Mouse (Mus musculus) heart, embryonic 11.5 days (tissue): ENCODE measurements around the gene Krt73. TPM values are rescaled to one million over a fixed set of nuclear protein-coding genes. Genes with fewer than 3 reads are reported as not detected.

ENCODE experiments used
- ATAC-seq: fragments of 200-750 bp; cut with Nextera tagmentation; replicated peaks from 2 replicates; pipeline ENCODE4 v1.8.0; 2017; ENCODE audit warnings: moderate library complexity; ENCODE audit not compliant: insufficient number of reproducible peaks, low FRiP score, low TSS enrichment
- H3K27ac ChIP-seq: fragments of 300-500 bp; sonication (generic); 2 replicates; pipeline ENCODE4 v1.5.1; 2014; ENCODE audit warnings: mild to moderate bottlenecking, low read depth, low read length
- H3K27me3 ChIP-seq: fragments of 300-500 bp; sonication (generic); 2 replicates; pipeline ENCODE4 v1.6.1; 2014; ENCODE audit warnings: mild to moderate bottlenecking, low read length, mixed read lengths; ENCODE audit not compliant: control insufficient read depth, insufficient read depth
- H3K36me3 ChIP-seq: fragments of 300-500 bp; sonication (generic); 2 replicates; pipeline ENCODE4 v1.6.1; 2014; ENCODE audit warnings: mild to moderate bottlenecking, low read length, moderate library complexity, mixed read lengths; ENCODE audit not compliant: control insufficient read depth, insufficient read depth
- H3K4me1 ChIP-seq: fragments of 300-500 bp; sonication (generic); 2 replicates; pipeline ENCODE4 v1.6.1; 2014; ENCODE audit warnings: low read length; ENCODE audit not compliant: control insufficient read depth, insufficient read depth
- H3K4me2 ChIP-seq: fragments of 300-500 bp; sonication (generic); 2 replicates; pipeline ENCODE4 v1.6.1; 2014; ENCODE audit warnings: mild to moderate bottlenecking, moderate library complexity
- H3K4me3 ChIP-seq: fragments of 300-500 bp; sonication (generic); 2 replicates; pipeline ENCODE4 v1.5.1; 2014; ENCODE audit warnings: low read depth, low read length
- H3K9ac ChIP-seq: fragments of 300-500 bp; sonication (generic); 2 replicates; pipeline ENCODE4 v1.6.1; 2014; ENCODE audit warnings: mild to moderate bottlenecking, low read depth, low read length, moderate library complexity
- H3K9me3 ChIP-seq: fragments of 300-500 bp; sonication (generic); replicated peaks from 2 replicates; pipeline ENCODE4 v1.6.1; 2016; ENCODE audit warnings: low read length; ENCODE audit not compliant: control insufficient read depth
- WGBS: fragments of 180-500 bp; shearing (Covaris S2); extraction: QIAGEN DNeasy Blood & Tissue Kit; methylation state at CpG from one replicate; pipeline ENCODE4 v1.1.7; 2014; ENCODE audit not compliant: insufficient replicate concordance; 5-methylcytosine and 5-hydroxymethylcytosine counted together
- polyA plus RNA-seq: library from polyadenylated mRNA; unstranded; fragments of >200 nt; fragmentation: Nextera tagmentation; extraction: Ambion mirVana; gene quantifications from 2 replicates; pipeline ENCODE4 v1.2.1, GENCODE M21; 2014

The Krt73 gene
- polyA plus RNA-seq, 1 experiment from 2014 or later = not detected

DNA sequence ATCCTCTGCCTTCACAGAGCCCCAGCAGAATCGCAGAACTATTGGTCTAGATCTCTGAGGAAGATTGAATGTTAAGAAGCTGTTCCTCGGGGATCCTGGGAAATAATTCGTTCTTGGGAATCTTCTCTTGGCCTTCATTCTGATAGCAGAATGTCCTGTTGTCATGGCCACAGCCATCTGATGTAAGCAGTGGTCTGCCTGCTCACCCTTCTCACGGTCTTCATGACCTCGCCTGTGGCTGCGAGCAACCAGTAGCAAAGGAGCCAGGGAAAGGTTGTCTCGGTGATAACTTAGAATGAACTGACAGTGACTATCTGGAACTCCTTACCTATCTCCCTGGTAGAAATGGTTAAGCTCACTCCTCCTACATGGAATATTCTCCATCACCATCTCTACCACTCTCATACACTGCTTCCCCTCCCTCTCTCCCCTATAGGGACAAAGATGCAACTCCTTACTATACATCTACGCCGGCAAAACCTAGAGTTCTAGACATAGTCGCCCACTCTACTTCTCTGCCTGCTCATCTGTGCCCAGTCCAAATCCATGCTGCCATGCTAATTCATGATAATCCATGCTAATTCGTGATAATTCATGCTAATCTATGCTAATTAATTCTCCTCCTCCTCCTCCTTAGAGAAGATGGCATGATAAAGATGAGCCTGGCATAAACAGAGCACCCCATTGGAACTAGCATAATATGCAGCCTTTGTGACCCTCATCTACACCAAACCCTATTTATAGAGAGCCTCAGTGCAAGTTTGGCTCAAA is 1.1 kb upstream of the Krt73 start:
- Histone ChIP-seq H3K9me3 (no peaks in the 10 kb centered on the region), H3K27ac (no peak overlapping the region), H3K36me3 (no peaks in the 10 kb centered on the region), H3K4me1 (no peaks in the 10 kb centered on the region), H3K27me3 (peaks cover 20% of the 10 kb centered on the region), H3K4me3 (no peak overlapping the region), H3K9ac (no peak overlapping the region), H3K4me2 (no peak overlapping the region)
- ATAC-seq = no peak
- 75% methylated on average over 11 of the region's 11 CpGs for WGBS

DNA sequence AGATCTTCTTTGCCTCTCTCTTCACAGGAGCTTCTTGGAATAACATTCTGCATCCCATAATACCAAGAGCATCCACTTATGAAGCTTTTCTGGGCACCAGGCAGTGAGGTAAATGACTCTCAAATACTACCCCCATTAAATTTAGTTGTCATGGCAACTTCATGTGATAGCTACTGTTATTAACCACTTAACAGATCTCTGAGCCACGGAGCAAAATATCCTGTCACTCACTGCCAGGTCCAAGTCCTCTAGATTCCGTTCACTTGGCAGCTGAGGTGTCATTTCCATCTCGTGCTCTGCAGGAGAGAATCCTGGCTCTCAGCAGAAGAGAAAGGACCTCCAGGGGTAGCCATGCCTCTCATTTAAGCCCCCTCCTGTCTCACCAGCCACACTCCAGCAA is 11.3 kb downstream of the Krt73 start:
- Histone ChIP-seq H3K9me3 (no peaks in the 10 kb centered on the region), H3K9ac (no peak overlapping the region), H3K27me3 (peaks cover 12% of the 10 kb centered on the region), H3K4me1 (no peaks in the 10 kb centered on the region), H3K4me2 (no peak overlapping the region), H3K27ac (no peak overlapping the region), H3K4me3 (no peak overlapping the region), H3K36me3 (no peaks in the 10 kb centered on the region)
- WGBS = 20% methylated on average over 3 of the region's 3 CpGs
- no peak for ATAC-seq

DNA sequence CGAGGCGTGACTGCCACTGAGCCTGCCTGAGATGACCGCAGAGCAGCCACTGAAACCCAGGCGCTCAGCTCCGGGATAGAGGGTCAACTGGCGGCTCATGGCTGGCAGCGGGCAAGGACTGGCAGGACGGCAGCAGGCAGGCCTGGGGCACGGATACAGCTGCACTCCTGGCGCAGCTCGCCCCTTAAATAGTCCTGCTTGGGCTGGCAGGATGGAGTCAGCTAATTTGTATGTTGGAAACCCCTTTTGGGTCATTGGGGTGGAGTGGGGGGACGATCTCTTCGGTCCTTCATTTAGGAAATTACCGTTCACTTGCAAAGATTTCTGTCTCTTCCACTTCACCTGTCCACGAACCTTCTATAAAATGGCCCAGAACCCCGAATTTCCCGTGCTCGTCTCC is 15.8 kb downstream of the Krt73 start, which contains the start of gene Krt72:
TSS of gene Krt72 (minus strand) at position 101 of the 400 bp plus-strand sequence.
- no peak within 1 kb of the TSS for H3K27ac ChIP-seq
- no peaks in the 10 kb centered on the region for H3K36me3 ChIP-seq
- H3K4me2 ChIP-seq = no peak within 1 kb of the TSS
- no peak within 1 kb of the TSS for H3K4me3 ChIP-seq
- no peaks in the 10 kb centered on the region for H3K9me3 ChIP-seq
- H3K27me3 ChIP-seq = peaks cover 12% of the 10 kb centered on the region
- H3K4me1 ChIP-seq = no peaks in the 10 kb centered on the region
- no peak within 1 kb of the TSS for H3K9ac ChIP-seq
- ATAC-seq = no peak
- 76% methylated on average over 18 of the region's 18 CpGs for WGBS

DNA sequence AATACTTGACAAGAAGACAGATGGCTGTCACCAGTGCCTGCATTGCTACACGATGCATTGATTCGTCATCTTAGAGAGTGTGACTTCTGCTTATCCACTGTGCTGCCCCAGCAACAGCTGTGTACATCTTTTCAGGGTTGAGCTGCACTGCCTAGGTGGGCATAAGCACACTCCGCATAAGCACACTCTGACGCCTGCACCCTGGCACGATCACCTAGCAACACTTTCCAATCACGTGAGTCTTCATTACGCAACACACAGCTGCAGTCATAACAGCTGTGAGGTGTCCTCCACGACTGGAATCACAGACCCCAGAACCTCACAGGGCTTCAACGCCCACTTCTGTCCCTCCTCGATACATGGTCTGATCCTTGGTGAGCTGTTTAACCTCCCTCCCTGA is 28.7 kb downstream of the Krt73 start:
- Histone ChIP-seq H3K4me2 (no peak overlapping the region), H3K36me3 (no peaks in the 10 kb centered on the region), H3K4me3 (no peak overlapping the region), H3K27me3 (peaks cover 22% of the 10 kb centered on the region), H3K4me1 (no peaks in the 10 kb centered on the region), H3K27ac (no peak overlapping the region), H3K9ac (no peak overlapping the region), H3K9me3 (no peaks in the 10 kb centered on the region)
- WGBS = 78% methylated on average over 10 of the region's 10 CpGs
- no peak for ATAC-seq

DNA sequence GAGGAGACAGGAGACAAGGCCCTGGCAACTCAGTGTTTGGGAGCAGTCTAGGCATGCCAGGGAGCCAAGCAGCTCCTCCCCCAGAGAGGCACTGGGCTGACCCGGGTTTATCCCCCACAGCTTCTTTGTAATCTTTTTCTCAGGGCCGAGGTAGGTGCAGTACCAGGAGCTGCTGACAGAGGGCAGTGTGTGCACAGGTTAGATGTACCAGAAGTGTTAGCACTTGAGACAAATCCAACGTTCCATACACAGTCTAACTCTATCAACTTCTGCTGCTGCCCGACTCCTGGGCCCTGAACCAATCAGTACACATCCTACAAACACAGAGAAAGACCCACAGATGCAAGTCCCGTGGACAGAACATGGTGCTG is 29.4 kb downstream of the Krt73 start:
- 6% methylated on average over 5 of the region's 5 CpGs for WGBS
- Histone ChIP-seq H3K4me1 (no peaks in the 10 kb centered on the region), H3K36me3 (no peaks in the 10 kb centered on the region), H3K4me3 (no peak overlapping the region), H3K9me3 (no peaks in the 10 kb centered on the region), H3K4me2 (no peak overlapping the region), H3K27me3 (peaks cover 22% of the 10 kb centered on the region), H3K9ac (no peak overlapping the region), H3K27ac (no peak overlapping the region)
- peak; percentile 65; the same call in 1 of the 2 replicates for ATAC-seq

DNA sequence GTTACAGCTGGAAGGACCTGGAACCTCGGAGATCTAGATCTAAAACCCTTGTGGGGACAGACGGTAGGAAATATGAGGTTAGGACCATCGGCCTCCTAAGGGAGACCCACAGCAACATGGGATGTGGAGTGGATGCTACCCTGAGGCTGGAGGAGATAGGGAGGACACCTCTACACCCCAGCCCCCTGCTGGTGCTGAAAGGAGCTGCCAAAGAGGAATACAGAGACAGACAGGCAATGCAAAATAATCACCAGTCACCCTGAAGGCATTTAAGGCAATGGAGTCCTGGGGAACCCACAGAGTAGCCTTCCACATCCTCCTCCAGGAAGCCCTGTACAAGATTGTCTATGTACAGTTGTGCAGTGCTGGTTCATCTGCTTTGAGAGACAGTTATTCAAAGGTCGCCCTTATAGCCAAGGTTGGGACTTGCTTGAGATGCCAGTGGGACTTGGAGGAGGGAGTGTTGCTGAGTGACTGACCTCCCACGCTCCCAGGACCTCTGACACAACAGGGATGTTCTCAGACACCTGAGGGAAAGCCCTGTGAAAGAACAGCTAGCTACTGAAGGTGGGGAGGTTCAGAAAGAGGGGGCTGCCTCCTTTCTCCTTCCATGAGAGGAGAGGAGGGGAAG is 30.0 kb downstream of the Krt73 start:
- 63% methylated on average over 5 of the region's 5 CpGs for WGBS
- no peak overlapping the region for H3K27ac ChIP-seq
- no peak for ATAC-seq
- H3K36me3 ChIP-seq = no peaks in the 10 kb centered on the region
- no peaks in the 10 kb centered on the region for H3K9me3 ChIP-seq
- H3K9ac ChIP-seq = no peak overlapping the region
- H3K4me1 ChIP-seq = no peaks in the 10 kb centered on the region
- no peak overlapping the region for H3K4me3 ChIP-seq
- H3K4me2 ChIP-seq = no peak overlapping the region
- H3K27me3 ChIP-seq = peaks cover 25% of the 10 kb centered on the region

DNA sequence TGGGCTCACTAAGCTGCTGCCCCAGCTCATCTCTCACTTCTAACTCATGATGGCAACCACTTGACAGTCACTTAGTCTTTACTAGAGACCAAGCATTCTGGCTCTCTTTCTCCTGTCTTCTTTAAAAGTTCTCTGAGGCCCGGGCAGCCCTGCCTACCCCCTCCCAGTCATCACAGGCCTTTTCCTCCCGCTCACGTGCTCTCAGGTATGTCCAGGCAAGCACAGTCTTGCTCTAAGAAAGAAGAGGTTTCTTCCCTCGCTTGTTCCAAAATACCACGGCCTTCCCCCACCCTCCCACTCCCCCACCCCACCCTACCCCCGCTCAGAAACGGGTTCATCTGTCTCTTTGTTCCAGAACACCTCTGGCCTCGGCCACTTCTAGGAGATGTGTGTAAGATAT is 31.9 kb downstream of the Krt73 start:
- ATAC-seq = no peak
- no peak overlapping the region for H3K9ac ChIP-seq
- no peaks in the 10 kb centered on the region for H3K9me3 ChIP-seq
- H3K27me3 ChIP-seq = peaks cover 28% of the 10 kb centered on the region
- no peak overlapping the region for H3K4me3 ChIP-seq
- 39% methylated on average over 8 of the region's 8 CpGs for WGBS
- H3K36me3 ChIP-seq = no peaks in the 10 kb centered on the region
- no peaks in the 10 kb centered on the region for H3K4me1 ChIP-seq
- H3K27ac ChIP-seq = no peak overlapping the region
- no peak overlapping the region for H3K4me2 ChIP-seq
